9 mouse cellular contexts compared by ENCODE assay signal in genomic region chr8:124386225-124386899, GRCm38 (mm10). TPM values are rescaled to one million over a fixed set of nuclear protein-coding genes. Genes with fewer than 3 reads are reported as not detected.
DNase-seq lines count a peak whose midpoint lies in the region; ATAC-seq lines count a peak whose summit lies in the region.
"Had no signal": no experiment of that assay in that cellular context is flagged by ENCODE, and none has a peak within 500 bp of the region (broad histone marks: within the 10 kb centered on the region; RNA-seq: fewer than 3 reads in every experiment).

No protein-coding gene starts in this region.

- H3K27me3 ChIP-seq in megakaryocyte, embryonic 14.5 days (replicated peaks) = peaks cover 74% of the 10 kb centered on the region
- H3K27me3 ChIP-seq: liver, embryonic 15.5 days had no signal

- peak; percentile 61 to 72 for DNase-seq in cerebellum, adult 18-20 months
- peak; percentile 65 for DNase-seq in layer of hippocampus, adult 9-10 months (ENCODE audit: low spot score)
- DNase-seq in right cerebral cortex, postnatal 25 days = peak; percentile 80
- no peak for DNase-seq in kidney, adult 9 months
- DNase-seq in spleen, adult 12 weeks (ENCODE audit: low spot score) = no peak
- no peak for DNase-seq in spleen, postnatal 4 days (ENCODE audit: low spot score in 2 of 2)

- H3K9me3 ChIP-seq in megakaryocyte, embryonic 14.5 days = peaks cover 29% of the 10 kb centered on the region
- H3K9me3 ChIP-seq: liver, embryonic 15.5 days had no signal

- H3K4me3 ChIP-seq in megakaryocyte, embryonic 14.5 days (replicated peaks) = peak overlapping the region; percentile 29
- H3K4me3 ChIP-seq: liver, embryonic 15.5 days had no signal

- no peak for ATAC-seq in megakaryocyte, adult 5-6 weeks (ENCODE audit: poor library complexity, severe bottlenecking)

- H3K4me1 ChIP-seq in megakaryocyte, embryonic 14.5 days = peaks cover 17% of the 10 kb centered on the region; the same call in 1 of the 2 replicates
- H3K4me1 ChIP-seq: liver, embryonic 15.5 days had no signal

- H3K36me3 ChIP-seq in megakaryocyte, embryonic 14.5 days (replicated peaks; ENCODE audit: low read length) = no peaks in the 10 kb centered on the region
- H3K36me3 ChIP-seq: liver, embryonic 15.5 days had no signal

RNA-seq across cellular contexts. Expression of gene Pgbd5, which starts 53.1 kb away (rescaled TPM):
- polyA plus RNA-seq in megakaryocyte, embryonic 14.5 days (2012; ENCODE audit: insufficient read depth, low replicate concordance) = 0.13 TPM in 1 of 2 replicates, not detected in the other
- 0.09 TPM in 1 of 2 replicates, not detected in the other for total RNA-seq in megakaryocyte, adult 5-6 weeks (2015)
- not detected in 2 replicates for total RNA-seq in megakaryocyte, adult 5-6 weeks (2017)

Comparison
In these comparisons a context has a peak if more than half of its experiments do, and no peak if none do; other contexts are left out.
1. DNase-seq: peak in cerebellum, adult 18-20 months (2 of 2), layer of hippocampus, adult 9-10 months (single experiment) and right cerebral cortex, postnatal 25 days (single experiment); none in kidney, adult 9 months (single experiment), spleen, adult 12 weeks (single experiment) and spleen, postnatal 4 days (0 of 2).